In genomic region chr2:50877716-50878115, GRCm38 (mm10) we compare ENCODE assay signal across 8 mouse cellular contexts.
DNase-seq lines count a peak whose midpoint lies in the region; ATAC-seq and TF ChIP-seq lines count a peak whose summit lies in the region.

No protein-coding gene starts in this region.

- intact Hi-C loops in left cerebral cortex, adult 2 months (cut with DNase I) = no loop called here

- TF ChIP-seq CTCF in lung, embryonic 14.5 days (IDR thresholded peaks at IDR 0.05; ENCODE audit: low read depth) = no peak
- no peak for TF ChIP-seq CTCF in left cerebral cortex, adult 2 months (IDR thresholded peaks at IDR 0.05)
- no peak for TF ChIP-seq CTCF in midbrain, postnatal 0 days (IDR thresholded peaks at IDR 0.05)

- peak; percentile 27 for DNase-seq in 3T3-L1 (ENCODE audit: low read depth, low spot score)
- peak; percentile 4 for DNase-seq in brain, adult 2 months (ENCODE audit: low read depth, low spot score)
- DNase-seq in lung, embryonic 14.5 days = peak; percentile 74
- no peak for DNase-seq in left cerebral cortex, adult 2 months (ENCODE audit: extremely low spot score in 1 of 2, low spot score in 2 of 2)
- no peak for DNase-seq in cerebellum, postnatal 36 days
- DNase-seq in layer of hippocampus, postnatal 14 days (ENCODE audit: low spot score in 2 of 2) = no peak
- DNase-seq in midbrain, postnatal 0 days (ENCODE audit: low spot score) = no peak

- H3K4me2 ChIP-seq in intestine, embryonic 15.5 days (replicated peaks) = peak overlapping the region; percentile 24; the same call in 1 of the 2 replicates
- H3K4me2 ChIP-seq in lung, embryonic 14.5 days = peak overlapping the region; percentile 37
- no peak overlapping the region for H3K4me2 ChIP-seq in midbrain, postnatal 0 days (ENCODE audit: low read depth, low read length, poor library complexity, severe bottlenecking)

- no peaks in the 10 kb centered on the region for H3K4me1 ChIP-seq in intestine, embryonic 15.5 days (replicated peaks)
- no peaks in the 10 kb centered on the region for H3K4me1 ChIP-seq in lung, embryonic 14.5 days (ENCODE audit: insufficient read depth)
- H3K4me1 ChIP-seq in midbrain, postnatal 0 days (ENCODE audit: insufficient read depth, low read length) = no peaks in the 10 kb centered on the region

- 54% methylated on average over 17 of the region's 17 CpGs for WGBS in intestine, embryonic 15.5 days
- WGBS in lung, embryonic 14.5 days = 52% methylated on average over 17 of the region's 17 CpGs
- WGBS in midbrain, postnatal 0 days = 89% methylated on average over 17 of the region's 17 CpGs

- no peaks in the 10 kb centered on the region for H3K27me3 ChIP-seq in intestine, embryonic 15.5 days (replicated peaks)
- H3K27me3 ChIP-seq in lung, embryonic 14.5 days (ENCODE audit: insufficient read depth, low read length) = no peaks in the 10 kb centered on the region
- no peaks in the 10 kb centered on the region for H3K27me3 ChIP-seq in midbrain, postnatal 0 days (ENCODE audit: insufficient read depth, low read length)

- H3K9me3 ChIP-seq in intestine, embryonic 15.5 days = no peaks in the 10 kb centered on the region
- no peaks in the 10 kb centered on the region for H3K9me3 ChIP-seq in lung, embryonic 14.5 days (ENCODE audit: low read depth, low read length)
- no peaks in the 10 kb centered on the region for H3K9me3 ChIP-seq in midbrain, postnatal 0 days (ENCODE audit: low read length)

- ATAC-seq in intestine, embryonic 15.5 days = peak; percentile 84
- peak; percentile 84 for ATAC-seq in lung, embryonic 14.5 days (ENCODE audit: insufficient read depth)
- ATAC-seq in midbrain, postnatal 0 days (ENCODE audit: low FRiP score) = no peak

- no peak overlapping the region for H3K9ac ChIP-seq in intestine, embryonic 15.5 days
- H3K9ac ChIP-seq in lung, embryonic 14.5 days = no peak overlapping the region
- H3K9ac ChIP-seq in midbrain, postnatal 0 days (replicated peaks; ENCODE audit: low read length, poor library complexity, severe bottlenecking) = no peak overlapping the region

- H3K36me3 ChIP-seq in intestine, embryonic 15.5 days = no peaks in the 10 kb centered on the region
- no peaks in the 10 kb centered on the region for H3K36me3 ChIP-seq in lung, embryonic 14.5 days (ENCODE audit: insufficient read depth)
- no peaks in the 10 kb centered on the region for H3K36me3 ChIP-seq in midbrain, postnatal 0 days (ENCODE audit: insufficient read depth, low read length)

- no peak overlapping the region for H3K27ac ChIP-seq in intestine, embryonic 15.5 days
- H3K27ac ChIP-seq in lung, embryonic 14.5 days (ENCODE audit: low read depth) = 0 out of 2 replicates have a peak overlapping the region, but pooled peaks have one; percentile 16
- H3K27ac ChIP-seq in left cerebral cortex, adult 2 months = no peak overlapping the region
- H3K27ac ChIP-seq in midbrain, postnatal 0 days (ENCODE audit: low read depth, low read length) = no peak overlapping the region

- H3K4me3 ChIP-seq in intestine, embryonic 15.5 days (replicated peaks) = no peak overlapping the region
- no peak overlapping the region for H3K4me3 ChIP-seq in lung, embryonic 14.5 days (ENCODE audit: low read depth, low read length)
- H3K4me3 ChIP-seq in left cerebral cortex, adult 2 months = no peak overlapping the region
- no peak overlapping the region for H3K4me3 ChIP-seq in midbrain, postnatal 0 days (ENCODE audit: low read depth, low read length)

Comparison
In these comparisons a context has a peak if more than half of its experiments do, and no peak if none do; other contexts are left out.
1. DNase-seq: peak in 3T3-L1 (single experiment), brain, adult 2 months (single experiment) and lung, embryonic 14.5 days (single experiment); none in left cerebral cortex, adult 2 months (0 of 2), cerebellum, postnatal 36 days (0 of 2), layer of hippocampus, postnatal 14 days (0 of 2) and midbrain, postnatal 0 days (single experiment).